Mouse (Mus musculus): ENCODE data around the gene Art3.
"Not testable (repeated sequence)": the region's sequence is repeated elsewhere in the genome, so short reads cannot be mapped to it uniquely, and the experiment has no call there.

Gene Art3

DNA sequence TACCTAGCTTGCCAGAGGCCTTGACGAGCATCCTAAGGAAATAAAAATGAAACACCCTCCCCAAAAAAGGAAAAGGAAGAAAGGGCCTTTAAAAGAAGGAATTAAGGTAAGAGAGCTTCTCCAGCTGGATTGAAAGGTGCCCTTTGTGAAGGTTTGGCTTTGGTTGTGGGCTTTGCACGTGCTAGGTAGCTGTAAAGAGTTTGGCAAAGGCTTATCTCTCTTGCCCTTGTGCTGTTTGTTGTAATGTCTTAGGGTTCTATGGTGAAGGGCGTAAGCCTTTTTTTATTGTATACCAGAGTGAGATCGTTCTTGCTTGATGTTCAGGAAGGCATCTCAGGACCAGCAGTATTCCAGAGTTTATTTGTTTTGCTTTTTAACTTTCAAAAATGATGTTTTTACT is 9.0 kb downstream of the Art3 start:
- DNase-seq: no peak

DNA sequence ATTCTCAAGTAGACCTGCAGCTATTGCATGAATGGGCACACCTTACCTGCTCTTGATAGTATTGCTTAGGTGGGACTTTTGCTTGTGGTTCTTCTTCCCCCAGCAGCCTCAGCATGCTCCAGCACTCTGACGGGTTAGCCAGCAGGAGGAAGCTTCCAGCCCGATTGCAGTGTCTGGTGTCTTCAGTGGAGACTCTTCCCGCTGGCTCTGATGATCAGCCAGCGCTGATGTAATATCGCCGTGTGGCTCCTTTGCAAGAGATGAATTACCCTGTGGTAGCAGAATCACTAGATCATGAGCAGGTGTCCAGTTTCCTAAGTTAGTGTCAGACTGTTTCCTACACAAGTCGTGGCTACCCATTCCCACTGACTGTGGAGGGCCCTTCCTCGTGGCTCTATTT is 13.4 kb downstream of the Art3 start:
- DNase-seq: no peak

DNA sequence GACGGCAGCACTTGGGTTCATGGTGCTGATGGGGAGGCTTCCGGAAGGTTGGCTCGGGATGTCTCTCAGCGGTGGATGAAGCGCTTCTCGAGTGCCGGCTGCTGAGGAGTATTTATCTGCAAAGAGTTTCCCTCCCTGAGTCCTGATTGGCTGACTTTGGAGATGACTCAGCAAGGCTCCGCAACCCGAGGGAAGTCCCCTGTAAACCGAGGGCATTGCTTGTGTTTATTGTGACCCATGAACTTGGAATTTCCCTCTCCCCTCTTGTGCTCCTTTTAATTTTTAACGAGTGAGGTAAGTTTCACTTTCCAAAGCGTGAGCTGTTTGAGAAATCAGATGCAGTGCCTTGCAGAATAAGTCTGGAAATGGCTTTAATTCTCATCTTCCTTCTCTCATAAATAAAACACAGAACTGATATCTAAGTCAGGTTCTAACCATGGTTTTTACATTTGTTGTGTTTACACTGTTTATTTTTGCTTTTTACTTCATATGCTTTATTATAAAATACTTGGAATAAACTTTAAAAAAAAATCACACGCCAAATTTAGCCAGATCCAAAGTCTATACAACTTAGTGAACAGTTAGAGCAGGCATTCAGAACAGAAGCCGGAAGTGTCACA is 17.3 kb downstream of the Art3 start, which contains the start of gene Cxcl10:
Gene Cxcl10 (minus strand): TSS at position 96 of the 620 bp plus-strand sequence.
- DNase-seq: peak; percentile 52

DNA sequence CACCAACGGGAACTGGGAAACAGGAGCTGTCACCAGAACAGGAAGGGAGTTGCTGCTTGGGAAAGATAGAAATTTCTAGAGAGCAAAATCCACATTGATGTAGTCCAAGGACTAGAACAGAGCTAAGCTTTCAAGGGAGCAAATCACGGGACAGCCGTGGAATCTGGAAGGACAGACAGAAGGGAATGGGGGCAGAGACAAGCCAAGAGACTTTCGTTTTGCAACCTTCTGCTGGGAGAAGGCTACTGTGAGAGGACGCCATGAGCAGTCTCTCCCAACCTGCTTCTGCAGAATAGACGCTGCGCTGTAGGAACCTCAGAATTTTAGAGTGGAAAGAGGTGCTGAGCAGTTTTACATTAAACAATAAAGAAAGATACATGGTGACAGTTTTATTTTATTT is 18.1 kb downstream of the Art3 start:
- DNase-seq: no peak

DNA sequence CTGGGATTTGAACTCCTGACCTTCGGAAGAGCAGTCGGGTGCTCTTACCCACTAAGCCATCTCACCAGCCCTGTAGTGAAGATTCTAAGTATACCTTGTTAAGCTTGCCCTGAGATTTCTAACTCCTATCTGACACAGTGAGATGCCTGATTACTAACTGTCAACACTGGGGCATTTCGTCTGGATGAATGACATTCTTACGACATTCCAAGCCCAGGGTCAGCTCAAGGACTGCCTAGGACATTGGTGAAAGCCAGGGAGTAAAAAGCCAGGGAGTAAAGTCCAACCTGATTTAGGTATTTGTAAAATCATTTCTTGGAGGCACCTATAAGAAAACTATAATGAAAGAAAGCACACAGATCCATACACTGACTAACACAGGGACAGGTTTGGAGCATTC is 21.1 kb downstream of the Art3 start:
- DNase-seq: not testable (repeated sequence)

DNA sequence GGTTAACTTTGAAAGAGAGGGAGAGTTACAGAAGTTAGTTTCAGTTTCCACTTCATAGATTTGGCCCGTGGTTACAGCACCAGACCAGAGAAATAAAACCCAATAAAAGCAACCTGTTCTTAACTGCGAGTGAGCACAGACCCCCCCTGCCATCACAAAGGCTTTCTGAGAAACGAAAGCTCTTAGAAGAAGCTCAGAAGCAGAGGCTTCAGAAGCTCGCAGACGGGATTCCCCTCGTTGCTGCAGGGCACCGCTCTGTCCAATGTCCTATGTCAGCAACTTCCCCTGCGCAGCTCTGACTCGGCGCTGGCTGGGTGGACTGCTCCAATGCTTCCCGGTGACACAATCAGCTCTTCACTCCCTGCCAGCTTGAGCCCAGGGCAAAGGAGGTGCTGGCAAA is 21.9 kb downstream of the Art3 start:
- DNase-seq: peak; percentile 44

DNA sequence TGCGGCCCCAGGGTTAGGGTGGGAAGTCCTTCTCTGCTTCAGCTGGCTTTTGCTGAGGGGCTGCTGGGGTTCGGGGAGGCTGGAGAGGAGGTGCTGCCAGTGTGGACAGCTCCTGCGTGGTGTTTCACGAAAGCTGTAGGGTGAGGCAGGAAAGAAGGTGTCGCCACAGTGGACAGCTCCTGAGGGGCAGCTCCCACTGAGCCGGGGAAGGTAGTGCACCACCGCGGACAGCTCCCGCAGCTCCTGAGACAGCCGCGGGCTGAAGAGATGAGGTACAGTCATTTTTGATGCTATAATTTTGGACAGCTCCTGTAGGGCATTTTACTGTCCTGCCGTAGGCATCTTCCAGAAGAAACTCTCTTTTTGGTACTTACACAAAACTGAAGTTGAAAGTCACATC is 26.4 kb downstream of the Art3 start:
- peak; percentile 26 for DNase-seq

DNA sequence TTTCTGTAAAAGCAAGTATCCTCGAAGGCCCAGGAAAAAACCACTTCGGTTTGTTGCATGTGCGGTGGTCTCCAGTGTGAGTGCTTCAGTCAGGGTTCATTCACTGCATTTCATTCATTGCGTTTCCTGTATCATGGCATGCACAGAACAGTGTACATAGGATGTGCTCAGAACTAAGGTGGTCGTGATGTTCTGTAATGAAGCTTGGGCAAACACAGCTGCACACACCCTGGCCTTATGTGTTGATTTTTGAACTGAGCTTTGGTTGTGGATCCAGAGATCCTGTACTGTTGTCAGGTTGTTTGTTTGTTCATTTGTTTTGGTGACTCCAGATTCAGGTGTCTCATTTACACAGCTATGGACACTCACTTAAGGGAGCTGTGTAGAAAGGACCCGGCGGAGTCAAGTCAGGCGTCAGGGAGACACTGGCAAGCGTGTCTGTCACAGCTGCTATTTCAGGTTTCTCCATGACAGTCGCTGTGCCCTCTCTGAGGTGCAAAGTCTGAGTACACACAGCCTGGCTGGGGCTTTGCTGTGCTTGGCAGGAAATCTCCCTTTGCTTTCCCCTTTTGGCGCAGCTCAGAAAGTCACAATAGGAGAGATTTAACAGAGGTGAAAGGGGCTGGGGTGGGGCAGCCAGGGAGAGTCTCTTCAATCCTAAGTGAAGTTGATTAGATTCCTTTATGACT is 27.3 kb downstream of the Art3 start:
- no peak for DNase-seq

DNA sequence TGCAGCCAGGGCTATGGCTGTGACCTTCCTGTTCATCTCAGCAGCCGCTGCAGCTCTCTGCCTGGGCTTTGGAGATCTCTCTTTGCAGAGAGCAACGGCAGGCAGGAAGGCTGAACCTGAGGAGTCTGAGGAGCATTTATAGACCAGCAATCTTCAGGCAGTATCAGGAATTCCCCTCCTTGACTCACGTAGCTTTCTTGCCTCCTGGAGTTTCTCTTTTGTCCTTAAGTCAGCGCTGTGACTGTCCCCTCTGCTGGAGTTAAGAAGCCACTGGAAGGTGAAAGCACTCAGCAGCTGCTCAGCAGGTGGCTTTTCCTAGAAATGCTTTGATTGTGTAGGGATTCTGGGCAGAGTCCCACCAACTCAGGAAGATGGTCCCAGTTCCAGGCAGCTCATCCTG is 31.6 kb downstream of the Art3 start:
- no peak for DNase-seq

DNA sequence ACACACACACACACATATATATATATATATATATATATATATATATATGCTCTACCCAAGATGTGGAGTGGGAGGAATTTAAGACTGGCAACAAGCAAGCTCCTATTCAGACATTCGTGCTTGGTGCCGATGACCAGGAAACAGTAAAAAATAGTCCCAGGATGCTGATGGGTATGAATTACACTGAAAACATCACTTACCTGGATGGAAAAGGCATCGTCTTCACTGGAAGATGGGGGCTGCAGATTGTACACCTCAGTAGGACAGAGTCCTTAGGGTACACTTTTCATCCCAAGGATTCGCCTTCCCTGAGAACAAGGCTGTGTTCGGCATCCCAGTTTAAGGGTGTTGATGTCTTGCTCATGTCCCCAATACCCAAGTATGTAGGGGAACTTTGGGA is 32.4 kb downstream of the Art3 start:
- no peak for DNase-seq

DNA sequence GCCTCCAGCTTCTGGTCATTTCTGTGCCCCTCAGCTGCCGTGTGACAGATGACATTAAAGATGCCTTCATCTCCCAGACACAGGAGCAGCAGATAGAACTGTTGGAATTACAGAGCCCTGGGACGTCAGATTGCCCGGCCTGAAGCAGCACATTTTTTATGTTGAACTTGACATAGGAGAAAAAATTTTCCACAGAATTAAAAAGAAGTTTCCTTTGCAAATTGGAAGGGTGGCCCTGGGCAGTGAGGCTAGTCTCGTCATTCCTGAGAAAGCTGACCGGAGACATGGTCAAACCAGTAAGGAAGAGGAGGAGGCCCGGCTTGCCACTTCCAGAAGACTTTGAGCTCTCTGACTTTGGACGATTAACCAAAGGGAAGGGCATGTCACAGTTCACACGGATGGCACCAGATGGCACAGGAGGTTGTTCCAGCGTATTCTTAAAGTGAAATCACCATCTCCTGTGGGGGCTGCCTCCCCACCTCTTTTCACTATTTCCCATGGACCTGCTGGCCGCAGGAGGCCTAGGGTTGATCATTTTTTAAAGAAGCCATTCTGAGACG is 33.6 kb downstream of the Art3 start:
- no peak for DNase-seq

DNA sequence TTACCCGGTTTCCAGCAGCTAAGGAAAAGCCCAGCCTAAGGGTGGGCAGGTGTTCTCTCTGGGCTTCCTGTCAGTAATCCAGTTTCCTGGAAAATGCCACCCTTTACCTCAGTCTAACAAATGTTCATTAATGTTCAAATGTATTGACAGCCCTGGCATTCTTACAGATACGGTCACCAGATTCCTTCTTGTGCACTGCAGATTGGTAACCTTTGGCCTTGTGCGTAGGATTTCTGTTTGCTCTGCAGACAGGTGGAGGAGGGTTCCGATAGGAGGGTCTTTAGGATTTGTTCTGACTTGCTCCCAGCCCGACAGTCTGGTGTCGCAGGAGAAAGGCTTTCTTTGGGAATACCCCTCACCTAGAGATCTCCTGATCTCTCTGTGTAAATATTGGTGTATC is 34.9 kb downstream of the Art3 start:
- no peak for DNase-seq

DNA sequence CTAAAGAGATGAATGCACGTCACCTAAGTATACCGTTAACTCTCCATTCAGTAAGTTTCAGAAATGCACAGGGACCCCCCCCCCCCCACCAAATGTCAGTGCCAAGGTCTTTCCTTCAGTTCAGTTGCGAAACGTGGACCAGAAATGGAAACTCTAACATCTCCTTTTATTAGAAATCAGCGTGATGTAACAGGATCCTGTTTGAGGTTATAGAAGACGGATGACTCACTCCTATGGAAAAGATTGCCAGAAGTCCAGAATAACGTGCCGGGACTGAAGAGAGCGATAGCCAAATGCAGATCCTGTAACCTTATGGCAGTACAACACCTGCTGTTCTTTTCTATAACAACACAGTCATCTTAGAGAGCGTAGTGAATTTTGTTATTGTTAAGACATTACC is 36.8 kb downstream of the Art3 start:
- peak; percentile 23 for DNase-seq

DNA sequence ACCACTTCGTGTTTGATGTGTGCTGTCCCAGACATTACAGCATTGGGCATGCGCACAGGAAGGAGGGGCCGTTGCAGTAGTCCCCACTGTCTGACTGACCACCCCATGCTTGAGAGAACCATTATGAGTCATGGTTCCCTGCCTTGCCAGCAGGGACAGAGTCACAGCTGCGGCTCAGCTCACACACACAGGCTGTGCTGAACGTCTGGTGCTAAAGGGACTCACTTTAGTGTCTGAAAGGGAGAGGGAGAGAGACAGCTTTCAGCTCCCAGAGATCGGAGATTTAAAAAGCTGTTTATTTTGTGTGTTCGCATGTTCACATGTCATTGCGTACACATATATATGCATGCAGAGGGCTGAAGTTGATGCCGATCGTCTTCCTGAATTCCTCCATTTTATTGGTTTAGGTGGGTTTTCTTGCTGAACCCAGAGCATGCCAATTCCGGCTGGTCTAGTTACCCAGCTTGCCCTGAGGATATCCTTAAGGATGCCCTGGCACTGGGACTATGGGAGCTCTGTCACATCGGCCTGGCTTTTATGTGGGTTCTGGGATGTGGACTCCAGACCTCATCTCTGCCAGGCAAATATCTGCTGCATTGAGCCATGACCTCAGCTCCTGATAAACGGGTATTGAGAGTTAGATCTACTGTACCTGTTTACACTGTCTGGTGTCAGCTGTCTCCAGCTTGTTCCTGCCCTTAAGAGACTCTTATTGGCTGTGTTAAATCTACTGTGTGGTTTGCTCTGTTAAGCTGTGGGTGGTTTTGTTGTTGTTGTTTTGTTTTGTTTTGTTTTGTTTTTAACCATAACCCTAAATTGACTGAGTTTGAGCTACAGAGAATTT is 37.7 kb downstream of the Art3 start:
- peak; percentile 79 for DNase-seq

DNA sequence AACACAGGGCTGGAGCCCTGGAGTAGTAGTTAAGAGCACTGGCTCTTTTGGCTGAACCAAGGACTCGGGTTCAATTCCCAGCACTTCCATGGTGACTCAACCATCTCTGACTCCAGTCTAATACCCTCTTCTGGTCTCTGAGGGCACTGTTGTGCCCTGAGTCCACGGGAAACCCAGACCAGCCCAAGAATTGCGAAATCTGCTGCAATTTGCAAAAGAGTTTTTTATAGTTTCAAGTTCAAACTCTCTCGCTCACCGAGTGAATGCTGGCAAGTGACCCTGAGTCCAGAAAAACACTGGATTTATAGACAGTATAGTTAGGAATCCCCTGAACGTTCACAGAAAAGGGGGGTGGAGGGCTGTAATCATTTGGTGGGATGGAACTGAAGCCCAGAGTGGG is 38.8 kb downstream of the Art3 start:
- no peak for DNase-seq

DNA sequence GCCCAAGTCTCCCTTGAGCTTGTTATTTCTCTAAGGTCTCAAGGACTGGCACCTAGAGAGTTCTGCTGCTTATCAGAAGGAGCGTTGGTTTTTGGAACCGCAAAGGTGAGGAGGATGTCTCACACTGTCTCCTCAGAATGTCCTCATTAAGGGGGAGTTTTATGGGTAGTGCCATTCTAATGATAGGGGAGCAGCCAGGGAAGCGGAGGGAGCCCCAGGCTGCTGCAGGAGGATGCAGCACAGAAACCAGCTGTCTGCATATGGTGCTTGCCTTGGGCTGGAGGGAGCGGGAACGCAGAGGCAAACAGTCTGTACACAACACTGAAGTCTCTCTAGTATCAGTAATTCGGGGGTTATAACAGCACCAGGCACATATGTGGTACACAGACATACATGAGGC is 39.3 kb downstream of the Art3 start:
- DNase-seq: no peak

DNA sequence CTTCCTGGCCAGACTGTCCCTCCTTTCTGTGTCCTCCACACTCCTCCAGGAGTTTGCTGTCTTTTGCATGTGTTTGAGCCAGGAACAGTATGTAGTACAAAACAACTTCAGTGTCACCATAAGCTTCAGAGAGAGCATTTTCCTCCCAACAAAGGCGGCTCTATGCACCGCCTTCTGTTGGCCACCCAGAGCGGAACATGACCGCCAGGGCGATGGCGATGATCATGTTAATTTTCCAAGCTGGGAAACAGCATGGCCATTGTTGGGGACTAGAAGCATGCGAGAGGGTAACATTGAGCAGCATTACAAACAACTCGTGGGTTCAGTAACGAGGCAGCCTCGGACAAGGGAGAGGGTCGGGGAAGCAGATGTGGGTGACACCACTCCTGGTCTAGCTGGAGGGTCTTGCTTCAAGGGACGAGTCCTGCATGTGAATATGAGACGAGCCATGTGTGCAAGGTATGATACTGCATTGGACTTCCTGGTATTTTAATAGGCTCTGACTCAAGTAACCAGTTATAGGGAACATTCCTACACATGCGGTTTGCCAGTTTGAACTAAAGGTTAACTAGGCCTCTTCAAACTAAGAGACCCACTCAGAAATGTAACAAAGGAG is 39.8 kb downstream of the Art3 start:
- DNase-seq: no peak

DNA sequence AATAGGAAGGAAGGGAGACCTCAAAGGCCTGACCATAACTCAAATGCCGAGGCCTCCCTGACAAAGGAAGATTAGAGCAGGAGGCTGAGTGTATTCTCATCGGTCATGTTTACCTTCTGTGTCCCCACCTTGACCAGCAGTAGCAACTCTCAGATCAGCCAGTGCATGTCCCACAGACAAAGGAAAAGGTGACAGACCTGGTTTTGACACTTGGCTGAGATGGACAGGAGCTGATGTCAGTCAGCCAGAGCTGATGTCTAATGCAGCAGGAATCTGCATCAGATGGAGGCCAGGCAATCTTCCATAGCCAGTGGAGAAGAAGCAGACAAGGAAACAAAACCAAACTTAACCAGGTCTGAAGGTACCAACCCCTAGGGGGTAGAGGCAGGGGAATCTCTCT is 41.0 kb downstream of the Art3 start:
- DNase-seq: no peak

DNA sequence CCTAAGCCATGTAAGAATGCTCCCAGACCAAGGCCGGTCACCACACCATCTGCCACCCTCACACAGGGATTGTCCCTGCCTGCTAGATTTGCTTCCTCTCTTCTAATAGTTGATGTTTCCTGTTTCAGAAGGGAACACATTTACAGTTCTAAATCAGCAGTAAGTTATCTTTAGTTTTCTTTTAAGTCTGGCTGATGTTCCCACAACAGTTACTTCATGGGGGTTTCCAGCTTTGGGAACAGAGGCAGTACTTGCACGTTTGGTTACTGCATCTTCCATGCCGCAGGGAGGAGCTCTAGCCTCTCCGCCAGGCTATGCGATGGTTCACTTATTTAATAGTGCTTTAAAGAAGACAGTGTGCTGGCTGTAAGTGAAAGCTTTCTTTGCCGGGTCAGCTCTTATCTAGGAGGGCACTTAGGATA is 43.1 kb downstream of the Art3 start:
- DNase-seq: peak; percentile 41

DNA sequence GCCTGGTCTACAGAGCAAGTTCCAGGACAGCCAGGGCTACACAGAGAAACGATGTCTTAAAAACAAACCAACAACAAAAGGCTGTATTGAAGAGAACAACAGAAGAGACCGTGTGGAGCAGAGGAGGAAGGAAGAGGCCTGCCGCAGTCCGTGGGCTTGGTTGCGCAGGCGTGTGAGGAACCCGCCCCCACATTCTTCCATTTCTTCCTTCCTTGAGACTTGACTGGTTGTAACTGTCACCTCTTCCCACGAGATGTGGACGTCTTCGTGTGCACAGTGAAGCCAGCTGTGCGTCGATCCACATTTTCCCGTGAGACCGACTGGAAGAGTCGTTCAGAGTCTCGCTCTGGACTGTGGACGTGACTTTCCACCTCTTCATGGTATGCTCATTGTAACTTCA is 43.7 kb downstream of the Art3 start:
- peak; percentile 26 for DNase-seq

DNA sequence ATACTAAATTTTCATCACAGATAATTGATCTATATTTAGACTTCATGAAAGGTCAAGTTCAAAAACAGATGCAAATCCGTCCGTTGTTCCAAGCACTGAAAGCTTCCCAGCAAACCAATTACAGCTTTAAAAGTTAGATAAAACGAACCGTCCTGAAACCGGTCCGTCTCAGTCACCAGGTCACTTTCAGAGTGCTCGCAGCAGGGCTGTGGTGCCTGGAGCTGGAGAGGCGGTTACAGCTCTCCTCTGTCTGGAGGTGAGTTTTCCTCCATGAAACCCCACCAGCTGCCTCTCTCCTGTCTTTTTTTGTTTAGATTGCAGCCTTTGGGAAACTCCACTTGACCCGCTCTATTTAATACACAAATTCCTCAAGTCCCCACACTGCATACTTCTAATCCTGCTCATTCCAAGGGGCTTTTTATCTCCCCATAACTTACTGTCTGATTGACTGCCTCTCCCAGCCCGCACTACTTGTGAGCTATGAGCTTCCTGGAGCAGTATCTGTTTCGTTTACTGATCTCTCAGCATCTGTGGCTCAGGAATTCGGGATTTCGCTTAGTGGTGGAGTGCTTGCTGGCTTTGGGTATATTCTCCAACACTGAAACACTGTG is 45.3 kb downstream of the Art3 start:
- no peak for DNase-seq

DNA sequence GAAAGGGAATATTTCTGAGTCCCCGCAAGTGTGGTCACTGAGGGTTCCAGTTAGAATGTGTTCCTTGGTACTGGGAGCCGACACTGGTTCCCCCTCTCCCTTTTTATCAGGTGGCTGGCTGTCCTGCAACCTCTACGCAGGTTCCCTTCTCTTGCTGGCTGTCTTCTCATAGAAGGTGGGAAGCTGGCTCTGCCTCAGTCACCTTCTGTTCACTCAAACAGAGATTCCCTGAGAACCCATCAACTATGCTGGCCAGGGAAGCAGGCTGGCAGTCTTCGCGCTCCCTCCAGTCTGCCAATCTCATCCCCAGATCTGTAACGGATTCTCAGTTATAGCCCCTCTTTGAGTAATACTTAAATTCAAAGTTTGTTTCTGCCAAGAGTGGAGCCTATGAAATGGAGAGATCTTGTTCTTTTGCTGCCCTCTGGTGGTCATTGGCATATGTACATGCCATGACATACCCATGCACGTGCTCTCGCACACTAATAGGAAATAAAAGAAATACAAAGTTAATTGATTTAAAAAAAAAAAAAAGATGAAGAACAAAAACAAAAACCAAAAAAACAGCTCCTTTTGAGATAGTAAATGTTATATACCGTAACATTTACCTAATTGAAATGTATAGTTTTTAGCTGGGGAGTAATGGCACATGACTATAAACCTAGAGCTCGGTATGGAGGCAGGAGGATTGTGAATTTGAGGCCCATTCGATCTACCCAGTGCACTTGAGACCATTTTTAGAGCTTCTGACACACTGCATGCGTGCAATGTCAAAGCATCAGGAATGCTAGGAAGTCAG is 50.1 kb downstream of the Art3 start:
- DNase-seq: peak; percentile 86
